Comparison of ENCODE assay signal across 23 mouse cellular contexts in genomic region chr1:195015281-195015680, GRCm38 (mm10).
A peak's percentile ranks its signal among the peaks of the same experiment; 100 is the strongest.
DNase-seq lines count a peak whose midpoint lies in the region; ATAC-seq and TF ChIP-seq lines count a peak whose summit lies in the region.
"Had no signal": no experiment of that assay in that cellular context is flagged by ENCODE, and none has a peak within 500 bp of the region (broad histone marks: within the 10 kb centered on the region; RNA-seq: fewer than 3 reads in every experiment).

No protein-coding gene starts in this region.

- H3K4me3 ChIP-seq in gastrocnemius, adult 2 months = no peak overlapping the region
- H3K4me3 ChIP-seq in kidney, postnatal 0 days (replicated peaks; ENCODE audit: low read depth, low read length) = no peak overlapping the region
- H3K4me3 ChIP-seq in hindbrain, embryonic 16.5 days (ENCODE audit: low read length) = no peak overlapping the region
- H3K4me3 ChIP-seq: forebrain, embryonic 10.5 days; left cerebral cortex, adult 2 months; limb, embryonic 15.5 days; liver, embryonic 15.5 days; myocyte had no signal

- intact Hi-C loops in gastrocnemius, adult 2 months (cut with DNase I) = no loop called here

- no peak overlapping the region for H3K4me2 ChIP-seq in kidney, postnatal 0 days (ENCODE audit: low read length)
- H3K4me2 ChIP-seq in hindbrain, embryonic 16.5 days (ENCODE audit: low read length) = no peak overlapping the region
- H3K4me2 ChIP-seq: limb, embryonic 15.5 days; liver, embryonic 15.5 days had no signal

- TF ChIP-seq CTCF in gastrocnemius, adult 2 months (IDR thresholded peaks at IDR 0.05) = no peak
- TF ChIP-seq CTCF in kidney, postnatal 0 days (IDR thresholded peaks at IDR 0.05; ENCODE audit: low read depth) = no peak

- H3K9me3 ChIP-seq in kidney, postnatal 0 days (replicated peaks; ENCODE audit: low read length) = no peaks in the 10 kb centered on the region
- H3K9me3 ChIP-seq in hindbrain, embryonic 16.5 days (ENCODE audit: control insufficient read depth, low read length) = no peaks in the 10 kb centered on the region
- H3K9me3 ChIP-seq: forebrain, embryonic 10.5 days; limb, embryonic 15.5 days; liver, embryonic 15.5 days had no signal

- no peak for DNase-seq in gastrocnemius, adult 2 months
- DNase-seq in gastrocnemius, postnatal 4 days (ENCODE audit: low spot score in 2 of 2) = no peak
- no peak for DNase-seq in kidney, postnatal 0 days (ENCODE audit: low spot score)
- no peak for DNase-seq in kidney, postnatal 14 days
- DNase-seq in cerebellum, adult 8-10 months = peak; percentile 58
- peak; percentile 48 to 54 for DNase-seq in cerebellum, postnatal 36 days
- DNase-seq in right cerebral cortex, adult 2 months (ENCODE audit: low spot score in 2 of 2) = no peak
- DNase-seq: adrenal gland, postnatal 36 days; forebrain, postnatal 0 days; gastrocnemius, postnatal 25 days; kidney, adult 8-10 months; kidney, postnatal 36 days; left cerebral cortex, postnatal 4 days had no signal

- ATAC-seq in kidney, postnatal 0 days (replicated peaks; ENCODE audit: low FRiP score, low read depth) = no peak
- no peak for ATAC-seq in hindbrain, embryonic 16.5 days
- ATAC-seq: CD4-positive, CD25-positive, alpha-beta regulatory T cell, adult 4 months; forebrain, postnatal 0 days; lung, postnatal 0 days; midbrain, embryonic 16.5 days had no signal

- 95% methylated on average over 1 of the region's 1 CpGs for WGBS in kidney, postnatal 0 days
- 91% methylated on average over 1 of the region's 1 CpGs for WGBS in hindbrain, embryonic 16.5 days

- no peak overlapping the region for H3K9ac ChIP-seq in kidney, postnatal 0 days (ENCODE audit: low read depth, low read length)
- H3K9ac ChIP-seq in hindbrain, embryonic 16.5 days (ENCODE audit: low read depth, low read length) = no peak overlapping the region
- H3K9ac ChIP-seq: forebrain, postnatal 0 days; limb, embryonic 15.5 days; liver, embryonic 15.5 days had no signal

- no peaks in the 10 kb centered on the region for H3K36me3 ChIP-seq in kidney, postnatal 0 days (ENCODE audit: insufficient read depth, low read length)
- H3K36me3 ChIP-seq in hindbrain, embryonic 16.5 days (ENCODE audit: control insufficient read depth, insufficient read depth, low read length) = peaks cover 1% of the 10 kb centered on the region; the same call in 1 of the 2 replicates
- H3K36me3 ChIP-seq: forebrain, embryonic 10.5 days; limb, embryonic 15.5 days; liver, embryonic 15.5 days had no signal

- H3K27ac ChIP-seq in gastrocnemius, adult 2 months = peak overlapping the region; percentile 98
- 0 out of 2 replicates have a peak overlapping the region, but pooled peaks have one; percentile 5 for H3K27ac ChIP-seq in kidney, postnatal 0 days
- no peak overlapping the region for H3K27ac ChIP-seq in hindbrain, embryonic 16.5 days (ENCODE audit: low read depth, low read length)
- H3K27ac ChIP-seq: forebrain, embryonic 10.5 days; limb, embryonic 15.5 days; liver, embryonic 15.5 days; macrophage had no signal

- H3K27me3 ChIP-seq in kidney, postnatal 0 days (ENCODE audit: insufficient read depth, low read length) = no peaks in the 10 kb centered on the region
- H3K27me3 ChIP-seq in hindbrain, embryonic 16.5 days (replicated peaks; ENCODE audit: control insufficient read depth, insufficient read depth, low read length) = no peaks in the 10 kb centered on the region
- H3K27me3 ChIP-seq: limb, embryonic 15.5 days; liver, embryonic 15.5 days had no signal

- 0 out of 2 replicates have a peak, but pooled peaks cover 3% of the 10 kb centered on the region for H3K4me1 ChIP-seq in kidney, postnatal 0 days (replicated peaks; ENCODE audit: insufficient read depth, low read length)
- peaks cover 5% of the 10 kb centered on the region; the same call in 1 of the 2 replicates for H3K4me1 ChIP-seq in hindbrain, embryonic 16.5 days (ENCODE audit: control insufficient read depth, insufficient read depth, low read depth, low read length)
- H3K4me1 ChIP-seq: limb, embryonic 15.5 days; liver, embryonic 15.5 days had no signal

Comparison
In these comparisons a context has a peak if more than half of its experiments do, and no peak if none do; other contexts are left out.
1. DNase-seq: peak in cerebellum, adult 8-10 months (single experiment) and cerebellum, postnatal 36 days (2 of 2); none in gastrocnemius, adult 2 months (single experiment), gastrocnemius, postnatal 4 days (0 of 2), kidney, postnatal 0 days (single experiment), kidney, postnatal 14 days (single experiment) and right cerebral cortex, adult 2 months (0 of 2).